Mouse (Mus musculus): ENCODE measurements around the gene Pex10.
"Not testable (repeated sequence)": the region's sequence is repeated elsewhere in the genome, so short reads cannot be mapped to it uniquely, and the experiment has no call there.

Pex10 gene

DNA sequence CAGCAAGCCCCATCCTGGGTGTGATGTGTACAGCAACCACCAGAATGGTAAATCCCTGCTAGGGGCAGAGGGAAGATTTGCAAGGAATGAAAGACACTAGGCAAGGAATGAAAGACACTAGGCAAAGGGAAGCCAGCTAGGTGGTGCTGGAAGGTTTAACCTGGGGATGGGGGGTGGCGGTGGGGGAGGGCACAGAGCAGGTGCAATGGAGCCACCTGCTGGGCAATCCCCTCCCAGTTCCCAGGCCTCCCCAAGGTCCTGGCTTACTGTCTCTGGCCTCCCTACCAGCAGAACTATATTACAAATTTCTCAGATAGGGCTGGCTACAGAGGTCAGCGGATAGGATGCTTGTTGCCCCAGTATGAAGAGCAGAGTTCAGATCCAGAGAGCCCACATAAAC, 2.3 kb upstream of the Pex10 start:
- no peak for DNase-seq (ENCODE audit: low spot score)

DNA sequence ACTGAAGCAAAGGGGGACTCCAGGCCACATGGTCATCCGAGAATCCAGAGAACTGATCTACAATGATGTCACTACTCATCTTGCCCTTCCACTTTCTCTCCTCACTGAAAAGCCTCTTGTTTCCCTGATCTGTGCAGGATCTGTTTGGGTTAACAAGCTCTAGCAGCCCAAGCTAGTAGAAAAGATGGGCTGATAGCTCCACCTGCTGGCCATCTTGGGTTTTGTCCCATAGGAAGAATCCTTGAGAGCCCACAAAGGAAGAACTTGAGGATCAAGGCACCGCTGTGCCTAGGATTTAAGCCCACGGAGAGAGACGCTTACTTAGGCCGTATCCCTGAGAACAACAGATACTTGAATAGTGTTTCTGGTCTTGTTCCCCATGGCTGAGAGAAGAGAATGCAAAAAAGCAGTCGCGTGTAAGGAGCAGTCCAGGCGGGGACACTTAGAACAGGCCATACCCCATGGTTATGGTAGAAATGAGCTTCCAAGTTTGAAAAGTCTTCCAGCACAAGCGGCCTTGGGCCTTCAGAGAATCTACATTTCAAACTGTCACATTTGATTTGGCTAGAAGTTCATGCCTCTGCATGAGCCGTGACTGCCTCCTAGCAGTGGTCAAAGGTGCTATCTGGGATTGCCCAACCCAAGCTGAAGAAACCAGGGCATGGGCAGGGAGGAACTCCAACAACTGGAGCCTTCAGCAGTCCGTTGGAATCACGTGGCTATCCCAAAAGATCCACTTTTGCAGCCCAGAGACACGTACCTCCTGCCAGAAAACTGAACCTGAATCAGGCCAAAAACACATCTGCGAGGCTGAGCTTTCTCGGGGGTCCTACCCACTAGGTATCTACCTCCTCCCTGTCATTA, 614 bp upstream of the Pex10 start:
- DNase-seq (ENCODE audit: low spot score): peak; percentile 99

GRCm38 (mm10) chr4:155068357-155068972, 1.6 kb downstream of the Pex10 start:
- DNase-seq (ENCODE audit: low spot score): no peak

DNA sequence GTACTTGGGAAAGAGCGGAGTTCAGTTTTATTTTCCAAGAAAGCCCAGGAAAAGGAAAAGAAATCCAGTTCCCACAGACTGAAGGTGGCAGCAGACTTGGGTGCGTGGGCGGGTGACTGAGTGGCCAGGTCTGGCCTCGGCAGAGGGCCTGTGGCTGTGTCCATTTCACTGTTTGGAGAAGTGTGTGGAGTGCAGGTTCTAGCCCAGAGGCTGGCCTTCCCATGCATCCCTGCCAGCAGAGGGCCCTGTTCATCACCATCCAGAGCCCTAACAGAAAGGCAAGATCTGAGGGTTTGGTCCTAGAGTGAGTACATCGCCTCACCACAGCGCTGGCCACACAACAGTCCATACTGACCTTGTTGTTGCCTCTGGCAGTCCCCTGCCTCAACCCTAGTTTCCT, 2.4 kb downstream of the Pex10 start:
- no peak for DNase-seq (ENCODE audit: low spot score)

GRCm38 (mm10) chr4:155070199-155070598, 3.4 kb downstream of the Pex10 start:
- no peak for DNase-seq (ENCODE audit: low spot score)

GRCm38 (mm10) chr4:155070921-155071320, 4.1 kb downstream of the Pex10 start:
- DNase-seq (ENCODE audit: low spot score): no peak

DNA sequence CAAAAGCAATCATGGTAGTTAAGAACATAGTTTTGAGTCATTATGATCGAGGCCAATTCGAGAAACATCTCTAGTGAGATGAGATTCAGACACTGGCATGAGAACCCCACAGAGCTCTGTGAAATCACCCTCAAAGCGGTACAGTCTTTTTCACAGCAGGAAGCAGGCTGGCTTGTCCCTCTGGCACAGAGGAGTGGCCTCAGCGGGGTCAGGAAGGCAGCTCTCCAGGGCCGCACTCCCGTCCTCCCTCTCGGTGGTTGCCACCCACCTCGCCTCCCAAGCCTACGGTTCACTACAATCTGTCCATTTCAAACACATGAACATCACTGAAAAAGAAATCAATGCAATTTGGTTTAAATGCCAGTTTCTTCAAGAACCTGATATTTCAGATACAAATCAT, 7.6 kb downstream of the Pex10 start:
- no peak for DNase-seq (ENCODE audit: low spot score)

- DNase-seq (ENCODE audit: low spot score): no peak
Observed at GRCm38 (mm10) chr4:155075137-155075536, 8.3 kb downstream of the Pex10 start.

- DNase-seq (ENCODE audit: low spot score): no peak
Observed at GRCm38 (mm10) chr4:155075813-155076212, 9.0 kb downstream of the Pex10 start.

- no peak for DNase-seq (ENCODE audit: low spot score)
Observed at GRCm38 (mm10) chr4:155076677-155077076, 9.9 kb downstream of the Pex10 start.

- DNase-seq (ENCODE audit: low spot score): not testable (repeated sequence)
Observed at GRCm38 (mm10) chr4:155078808-155079207, 12.0 kb downstream of the Pex10 start.

DNA sequence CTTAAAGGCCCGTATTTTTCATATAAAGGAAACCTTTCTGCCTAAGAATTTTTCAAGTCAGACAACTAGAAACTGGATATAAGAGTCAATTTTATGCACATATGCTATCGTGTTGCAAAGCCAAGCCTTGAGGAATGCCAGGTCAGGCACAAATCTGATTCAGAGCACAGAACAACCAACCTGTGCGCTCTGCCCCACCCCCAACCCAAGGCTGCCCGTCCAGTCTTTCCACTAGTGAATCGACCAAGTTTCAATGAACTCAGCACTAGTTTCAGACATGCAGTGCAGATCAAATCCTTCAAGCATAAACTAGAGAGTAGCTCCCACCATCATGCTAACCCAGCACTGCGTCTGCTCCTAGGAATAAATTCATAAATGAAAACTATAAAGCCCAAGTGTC, 12.8 kb downstream of the Pex10 start:
- no peak for DNase-seq (ENCODE audit: low spot score)

- no peak for DNase-seq (ENCODE audit: low spot score)
Observed at GRCm38 (mm10) chr4:155083553-155083952, 16.7 kb downstream of the Pex10 start.

DNA sequence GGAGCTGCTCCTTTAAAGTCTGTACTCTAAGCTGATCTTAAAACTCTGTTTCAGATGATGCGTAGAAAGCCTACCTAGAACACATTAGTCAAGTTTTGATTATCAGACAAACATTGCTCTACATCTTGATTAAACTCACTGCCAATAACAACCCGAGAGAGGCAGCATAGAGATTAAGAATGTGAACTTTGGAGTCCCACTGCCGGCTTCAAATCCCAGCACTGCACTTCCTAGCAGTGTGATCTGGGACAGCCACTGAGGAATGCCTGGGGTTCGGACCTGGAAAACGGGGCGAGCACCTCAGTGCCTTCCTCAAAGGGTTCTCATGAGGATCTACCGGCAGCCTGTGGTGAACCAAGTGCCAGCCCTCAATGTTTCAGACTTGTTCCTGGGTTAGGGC, 17.5 kb downstream of the Pex10 start:
- DNase-seq (ENCODE audit: low spot score): no peak

DNA sequence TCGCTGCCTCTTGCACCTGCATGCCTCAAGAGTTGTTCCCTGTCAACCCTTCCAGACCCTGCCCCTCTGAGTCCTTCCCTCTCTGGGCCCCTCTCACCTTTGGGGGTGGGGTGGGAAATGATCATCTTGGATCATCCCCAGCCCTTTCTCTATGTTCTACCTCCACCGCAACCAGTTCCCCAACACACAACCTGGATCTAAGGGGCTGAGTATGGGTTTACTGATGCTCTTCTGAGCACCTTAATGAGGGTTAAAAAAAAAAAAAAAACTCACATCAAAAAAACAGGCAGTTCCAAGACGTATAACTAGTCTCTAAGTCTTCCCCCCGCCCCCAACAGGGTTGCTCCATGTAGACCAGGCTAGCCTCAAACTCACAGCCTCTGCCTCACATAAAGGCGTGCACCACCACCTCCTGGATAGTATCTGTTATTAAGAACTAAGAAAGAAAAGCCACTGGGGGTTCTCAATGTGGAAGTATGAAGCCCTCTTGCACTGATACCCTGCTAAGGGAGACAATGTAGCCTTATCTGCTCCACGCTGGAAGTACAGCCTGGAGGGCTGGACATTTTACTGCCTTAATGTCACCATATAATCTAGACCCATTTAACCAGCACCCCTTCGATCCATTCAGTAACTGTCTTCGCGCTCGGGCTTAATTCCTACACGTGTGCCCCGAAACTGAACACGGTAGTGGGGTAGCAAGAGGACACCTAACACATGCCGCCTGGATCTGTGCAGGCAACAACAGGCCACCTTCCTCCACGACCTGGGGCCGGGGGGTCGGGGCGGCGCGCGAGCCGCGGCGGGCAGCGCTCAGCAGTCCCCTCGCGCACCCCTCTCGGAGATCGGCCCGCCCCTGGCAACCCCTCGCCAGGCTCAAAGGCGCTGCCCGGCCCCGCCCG, 18.6 kb downstream of the Pex10 start:
- DNase-seq (ENCODE audit: low spot score): no peak

DNA sequence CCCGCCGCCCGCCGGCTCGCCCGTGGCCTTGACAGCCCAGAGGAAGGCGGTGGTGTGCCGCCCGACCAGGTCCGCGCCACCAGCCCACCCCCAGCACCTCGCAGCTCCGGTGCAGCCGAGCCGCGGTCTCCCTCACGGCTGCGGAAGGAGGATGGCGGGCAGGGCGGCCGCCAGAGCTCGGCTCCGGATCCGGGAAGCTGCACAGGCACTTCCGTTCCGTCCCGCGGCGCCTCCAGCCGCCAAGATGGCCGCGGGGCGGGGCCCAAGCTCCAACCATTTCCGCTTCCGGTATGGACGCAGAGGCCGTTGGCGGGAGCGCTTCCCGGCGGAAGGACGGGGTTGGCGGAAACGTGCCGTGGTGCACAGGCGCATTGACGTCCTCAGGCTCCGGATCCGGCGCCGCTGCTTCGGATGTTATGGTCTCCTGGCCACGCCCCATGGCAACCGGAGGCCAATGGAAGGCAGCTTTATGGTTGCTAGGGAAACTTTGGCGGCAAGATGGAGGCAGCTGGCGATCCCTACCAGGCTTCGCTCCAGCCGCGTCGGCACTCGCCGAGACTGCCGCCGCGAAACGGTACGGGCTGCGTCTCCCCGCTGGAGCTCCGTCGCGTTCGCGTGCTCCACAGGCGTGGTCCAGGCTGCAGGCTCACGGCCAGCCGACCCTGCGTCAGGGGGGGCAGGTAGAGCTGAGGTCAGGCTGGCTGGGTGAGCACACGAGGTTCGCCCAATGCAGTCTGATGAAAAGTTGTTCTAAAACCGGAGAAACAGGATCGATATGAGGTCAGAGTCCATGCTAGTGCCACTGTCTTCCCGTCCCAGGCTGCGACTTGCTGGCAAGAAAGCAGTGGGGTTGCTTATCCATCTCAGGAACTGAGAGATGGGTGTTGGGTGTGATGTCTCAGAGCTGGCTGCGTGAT, 19.6 kb downstream of the Pex10 start, which contains the start of the genes Rer1 and Morn1:
Gene Rer1 (minus strand): TSS at position 275 of the 917 bp plus-strand sequence.
Gene Morn1 (plus strand): TSS at position 470 of the 917 bp plus-strand sequence.
- DNase-seq (ENCODE audit: low spot score): peak; percentile 100

DNA sequence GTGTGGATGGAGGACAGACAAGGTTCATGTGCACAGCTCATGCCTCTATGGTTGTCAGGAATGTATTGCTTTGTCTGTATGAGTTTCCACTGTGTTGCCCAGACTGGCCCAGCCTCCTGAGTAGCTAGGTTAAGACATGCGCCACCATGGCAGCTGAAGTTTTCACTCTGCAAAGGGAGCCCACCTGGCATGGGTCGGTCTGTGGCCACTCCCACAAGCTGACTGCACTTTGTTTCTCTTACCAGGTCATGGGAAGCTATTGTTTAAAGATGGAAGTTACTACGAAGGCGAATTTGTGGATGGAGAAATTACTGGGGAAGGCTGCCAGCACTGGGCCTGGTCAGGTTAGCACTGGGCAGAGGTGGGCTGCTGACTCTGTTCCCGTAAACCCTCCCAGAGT, 22.4 kb downstream of the Pex10 start:
- no peak for DNase-seq (ENCODE audit: low spot score)

DNA sequence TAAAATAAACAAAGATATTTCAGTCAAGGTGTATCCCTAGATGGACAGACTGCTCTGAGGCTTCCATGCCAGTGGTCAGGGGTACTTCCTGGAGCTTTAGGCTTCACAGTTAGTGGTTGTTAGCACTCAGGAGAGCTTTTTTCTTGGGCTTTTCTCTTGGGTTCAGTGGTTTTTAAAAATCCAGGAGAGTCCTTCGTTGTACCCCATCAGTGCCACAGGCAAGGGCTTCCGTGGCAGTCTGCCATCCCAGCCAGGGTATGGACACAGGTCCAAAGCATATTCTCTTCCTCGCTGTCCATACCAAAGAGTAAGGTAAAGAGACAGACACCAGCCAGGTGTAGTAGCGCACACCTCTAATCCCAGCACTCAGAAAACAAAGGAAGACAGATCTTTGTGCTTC, 23.3 kb downstream of the Pex10 start:
- DNase-seq (ENCODE audit: low spot score): no peak

- no peak for DNase-seq (ENCODE audit: low spot score)
Observed at GRCm38 (mm10) chr4:155090688-155091449, 24.1 kb downstream of the Pex10 start.

- no peak for DNase-seq (ENCODE audit: low spot score)
Observed at GRCm38 (mm10) chr4:155092718-155093430, 26.1 kb downstream of the Pex10 start.
